Mouse (Mus musculus) hematopoietic stem cell, adult 5-6 weeks (primary cell): ENCODE measurements at regions not wholly inside any gene's neighbourhood (a gene's known extent, or its start where the extent isn't known, plus 50 kb on each side); places are given as distances from the start of the nearest gene placed in this dataset.

Experiments
- ATAC-seq, 2 experiments: fragments of 125-278 bp in 1 of 2; replicated peaks in 1 of 2; 2 replicates each; pipeline ENCODE4 v1.8.0; 2016 to 2017; ENCODE audit warnings: inconsistent platforms in 2 of 2, mild to moderate bottlenecking in 2 of 2, moderate number of reproducible peaks in 2 of 2, low read depth in 1 of 2, moderate TSS enrichment in 1 of 2; ENCODE audit not compliant: low FRiP score in 2 of 2, poor library complexity in 2 of 2, severe bottlenecking in 2 of 2, insufficient read depth in 1 of 2, low TSS enrichment in 1 of 2

DNA sequence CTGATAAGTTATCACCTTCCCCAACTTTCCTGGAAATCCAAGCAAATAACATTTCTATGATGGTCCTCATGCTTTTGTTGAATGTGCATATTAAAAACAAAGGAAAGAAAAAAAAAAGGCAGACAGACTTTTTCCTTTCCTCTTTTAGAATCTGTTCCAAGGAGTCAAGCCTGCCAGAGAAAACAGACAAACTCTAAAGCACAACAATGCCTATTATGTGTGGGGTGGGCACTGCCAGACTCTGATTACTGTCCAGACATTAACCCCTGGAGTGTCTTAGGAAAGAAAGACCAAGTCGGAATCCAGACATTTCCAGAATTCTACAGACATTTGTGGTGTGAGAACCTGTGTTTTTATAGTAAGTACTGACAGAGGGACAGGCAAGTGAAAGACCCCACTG lies 136.7 kb downstream of the Btg1 start:
- no peak for ATAC-seq

DNA sequence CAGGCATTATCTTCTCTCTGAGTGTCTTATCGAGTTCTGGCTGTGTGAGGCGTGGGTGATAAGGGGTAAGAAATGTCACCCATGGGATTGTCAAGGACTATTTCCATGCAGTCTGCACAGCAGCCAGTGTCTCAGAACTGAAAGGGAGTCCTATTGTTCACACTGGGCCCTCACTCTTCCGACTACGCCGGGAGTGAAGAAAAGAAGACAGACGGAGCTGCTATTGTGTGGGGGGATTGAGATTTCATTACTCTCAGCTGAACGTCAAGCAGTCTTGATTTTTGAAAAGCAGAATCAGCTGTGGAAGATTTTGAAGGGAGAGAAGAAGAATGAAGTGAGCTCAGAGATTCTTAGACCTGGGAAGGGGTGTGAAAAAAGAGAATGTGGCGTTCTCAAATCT lies 138.9 kb downstream of the Btg1 start:
- ATAC-seq, result no peak

DNA sequence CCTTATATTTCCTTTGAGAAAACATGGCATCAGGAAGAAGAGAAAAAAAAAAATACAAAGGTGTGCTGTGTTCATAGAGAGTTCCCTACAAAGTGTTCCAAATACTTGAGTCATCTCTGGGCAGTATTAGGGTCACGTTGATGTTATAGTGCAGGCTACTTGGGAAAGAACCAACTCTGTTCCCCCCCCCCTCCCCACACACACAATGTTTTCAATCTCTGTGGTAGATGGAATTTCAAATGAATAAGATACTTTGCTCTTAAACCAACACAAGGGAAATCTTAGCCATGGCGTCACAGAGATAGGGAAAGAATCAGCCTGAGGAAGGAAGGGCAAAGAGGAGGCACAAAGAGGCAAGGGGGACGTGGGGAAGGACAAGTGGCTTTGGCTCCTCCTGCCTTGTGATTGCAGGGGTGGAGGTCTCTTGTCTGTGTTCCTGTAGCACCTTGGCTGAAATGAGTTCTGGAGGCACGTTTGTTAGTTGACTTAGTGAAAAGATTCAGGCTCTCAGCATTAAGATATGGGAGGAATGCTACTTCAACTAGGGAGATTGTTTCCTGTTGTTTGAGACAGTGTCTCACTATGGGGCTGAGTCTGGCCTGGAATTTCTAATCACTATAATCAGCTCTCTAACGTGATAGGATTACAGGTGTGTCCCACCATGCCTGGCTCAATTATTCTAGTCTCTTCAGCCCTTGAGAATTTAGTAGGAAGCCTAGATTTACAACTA lies 139.7 kb downstream of the Btg1 start:
- no peak for ATAC-seq

DNA sequence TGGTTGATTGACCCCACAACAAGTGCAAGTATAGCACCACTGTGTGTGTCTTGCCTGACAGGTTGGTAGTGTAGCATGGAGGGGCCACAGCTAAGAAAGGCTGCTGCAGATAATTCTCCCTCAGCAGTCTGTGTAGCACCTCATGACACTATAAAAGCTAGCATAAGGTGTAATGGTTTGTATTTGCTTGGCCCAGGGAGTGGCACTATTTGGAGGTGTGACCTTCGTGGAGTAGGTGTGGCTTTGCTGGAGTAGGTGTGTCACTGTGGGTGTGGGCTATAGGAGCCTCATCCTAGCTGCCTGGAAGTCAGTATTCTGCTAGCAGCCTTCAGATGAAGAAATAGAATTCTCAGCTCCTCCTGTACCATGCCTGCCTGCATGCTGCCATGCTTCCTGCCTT lies 140.5 kb downstream of the Btg1 start:
- no peak for ATAC-seq

DNA sequence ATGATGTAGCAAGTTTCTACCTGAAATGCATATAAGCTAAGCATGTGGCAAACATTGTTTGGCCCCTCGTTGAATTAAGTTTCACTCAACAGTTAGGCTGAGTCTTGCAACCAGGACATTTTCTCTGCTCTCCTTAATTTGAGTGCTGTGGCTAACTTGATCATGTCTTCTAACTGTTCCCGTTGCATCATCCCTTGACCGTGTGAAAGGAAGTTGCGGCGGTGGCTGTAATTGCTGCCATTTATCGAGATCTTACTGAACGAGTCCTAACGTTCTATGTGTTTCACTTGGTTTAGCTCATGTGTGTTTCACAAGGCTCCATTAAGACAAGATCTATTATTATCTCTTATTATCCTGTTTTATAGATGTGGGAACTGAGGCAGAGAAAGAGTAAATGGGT lies 144.8 kb downstream of the Btg1 start:
- ATAC-seq, result no peak; a peak in 1 of 4 replicates

DNA sequence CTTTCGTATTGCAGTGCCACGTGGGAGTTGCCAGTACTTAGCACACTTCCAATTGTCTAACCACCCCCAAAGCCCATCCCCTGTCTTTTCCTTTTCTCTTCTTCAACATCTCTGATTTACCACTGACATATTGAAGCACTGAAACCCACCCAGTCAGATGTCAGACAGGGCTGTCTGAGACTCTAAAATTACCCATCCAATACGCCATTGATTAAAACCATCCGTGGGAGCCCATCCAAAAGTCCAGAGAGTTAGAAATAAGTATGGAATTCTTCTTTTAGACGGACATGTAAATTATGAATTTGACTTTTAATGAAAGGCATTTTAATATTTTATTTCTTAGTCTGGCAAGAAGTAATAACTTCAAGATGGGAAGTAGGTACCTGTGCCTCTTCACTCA lies 148.8 kb downstream of the Btg1 start:
- no peak for ATAC-seq

DNA sequence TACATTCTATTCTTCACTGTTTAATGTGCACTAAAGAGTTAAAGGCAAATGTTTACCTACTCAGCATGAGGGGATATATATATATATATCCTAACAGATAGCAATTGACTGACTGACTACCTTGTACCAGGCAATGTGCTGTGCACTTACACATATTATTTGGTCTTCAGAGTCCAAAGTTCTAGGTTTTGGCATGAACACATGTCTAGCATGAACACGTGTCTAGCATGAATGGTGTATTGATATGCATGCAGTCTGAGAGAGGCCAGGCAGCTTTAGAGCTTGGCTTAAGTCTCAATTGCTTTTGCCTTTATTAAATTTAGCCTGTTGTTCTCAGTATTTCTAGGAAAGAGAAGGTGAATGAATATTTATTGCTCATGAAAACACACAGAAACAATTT lies 161.4 kb downstream of the Btg1 start:
- no peak for ATAC-seq

DNA sequence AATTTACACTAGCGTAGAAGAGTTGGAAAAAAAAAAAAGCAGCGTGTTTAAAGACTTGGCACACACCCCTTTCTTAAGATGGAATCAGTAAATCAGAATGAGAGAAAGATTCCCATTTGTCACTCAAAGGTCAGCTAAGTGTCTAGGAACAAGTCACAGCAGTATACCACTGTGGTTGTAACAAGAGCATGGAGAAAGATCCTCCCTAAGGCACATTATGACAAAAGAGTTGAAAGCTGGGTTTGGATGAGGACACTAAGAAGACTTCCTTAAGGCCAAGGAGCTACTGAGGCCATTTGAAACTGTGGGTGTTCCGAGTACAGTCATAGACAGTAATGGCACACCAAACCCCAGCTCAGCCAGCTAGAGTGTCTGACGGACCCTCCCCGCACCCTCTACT lies 167.2 kb downstream of the Btg1 start:
- no peak for ATAC-seq

DNA sequence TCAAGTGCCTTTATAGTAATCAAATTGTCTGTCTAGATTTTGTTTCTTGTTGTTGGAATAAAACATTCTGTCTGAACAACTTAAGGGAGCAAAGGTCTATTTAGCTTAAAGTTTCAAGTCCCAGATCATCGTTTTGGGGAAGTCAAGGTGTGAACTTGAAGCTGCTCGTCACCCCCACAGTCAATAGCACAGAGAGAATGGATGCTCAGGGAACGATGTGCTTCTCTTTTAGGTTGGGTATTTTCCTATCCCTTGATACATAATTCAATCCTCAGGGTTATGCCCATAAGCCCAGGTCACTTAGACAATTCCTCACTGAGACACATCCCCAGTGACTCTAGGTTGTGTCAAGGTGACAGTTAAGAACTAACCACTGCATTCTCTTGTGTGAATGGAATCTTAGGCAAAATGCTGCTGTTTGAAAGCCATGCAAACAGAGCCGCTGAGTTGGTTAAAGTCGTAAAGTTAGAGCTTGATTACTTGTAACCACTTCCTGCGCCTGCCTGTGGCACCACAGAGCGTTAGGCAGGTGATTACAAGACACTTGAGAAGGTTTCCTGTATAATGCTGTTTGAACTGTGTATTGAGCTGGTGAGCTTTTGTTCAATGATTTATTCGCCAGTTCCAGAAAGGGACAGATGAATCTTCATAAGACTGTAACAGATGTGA lies 170.2 kb downstream of the Btg1 start:
- ATAC-seq, result peak; percentile 96 to 98

DNA sequence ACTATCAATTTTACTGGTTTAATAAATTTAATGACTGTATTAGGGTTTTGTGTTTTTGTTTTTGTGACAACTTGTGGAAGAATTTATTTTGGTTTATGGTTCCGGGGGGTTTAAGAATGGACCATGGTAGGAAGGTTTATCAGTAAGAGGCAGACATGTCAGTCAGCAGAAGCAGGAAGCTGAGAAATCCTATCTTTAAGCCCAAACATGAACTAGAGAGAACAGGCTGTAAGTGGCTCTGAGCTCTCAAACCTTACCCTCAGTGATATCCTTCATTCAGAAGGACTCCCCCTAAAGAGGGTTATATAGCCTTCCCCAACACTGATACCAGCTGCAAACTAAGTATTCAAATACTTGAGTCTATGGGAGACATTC lies 170.8 kb downstream of the Btg1 start:
- peak; percentile 59 to 81 for ATAC-seq

DNA sequence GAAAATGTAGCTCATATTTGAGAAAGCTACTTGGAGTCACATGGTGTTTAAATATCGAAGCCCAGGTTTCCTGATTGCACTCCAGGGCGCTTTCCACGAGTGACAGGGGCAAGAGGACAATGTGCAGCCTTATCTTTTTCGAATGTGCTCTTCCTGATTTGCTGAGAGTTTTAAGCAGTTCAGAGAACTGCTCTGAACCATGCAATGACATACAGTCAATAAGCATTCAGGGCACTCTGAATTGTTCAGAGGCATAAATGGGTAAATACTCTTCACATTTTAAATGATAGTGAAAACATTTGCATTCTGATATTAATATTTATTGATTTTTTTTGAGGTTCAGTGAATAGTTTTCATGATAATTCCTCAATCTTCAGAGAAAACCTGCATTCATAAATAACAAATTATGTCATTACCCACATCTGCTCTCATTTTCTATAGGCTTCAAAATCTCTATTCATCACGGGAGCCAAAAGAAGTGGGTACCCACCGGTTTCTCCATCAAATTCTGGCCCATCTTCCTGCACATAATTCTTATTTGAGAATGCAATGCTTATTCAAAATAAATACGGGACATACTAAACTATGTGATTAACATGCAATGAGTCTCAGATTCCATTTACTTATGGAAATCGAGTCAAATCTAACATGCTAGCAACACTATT lies 171.7 kb downstream of the Btg1 start:
- ATAC-seq, result no peak

DNA sequence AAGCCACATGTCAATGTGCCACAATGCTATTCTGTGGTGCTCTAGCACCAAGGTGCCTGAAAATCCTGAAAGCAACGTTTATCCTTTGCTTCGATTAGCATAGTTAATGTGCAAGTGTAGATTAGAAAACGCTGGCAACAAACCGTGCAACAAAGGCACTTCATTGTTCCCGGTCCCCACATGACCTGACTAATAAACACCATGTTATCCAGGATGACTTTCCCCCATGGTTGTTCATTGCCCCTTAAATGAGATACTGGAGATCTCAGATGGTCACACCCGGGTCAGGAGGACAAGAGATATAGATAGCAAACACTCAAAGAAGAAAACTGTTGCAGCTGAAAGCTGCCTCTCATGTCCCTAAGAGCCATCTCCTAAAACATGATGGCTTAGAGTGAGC lies 180.3 kb downstream of the Btg1 start:
- ATAC-seq, result no peak

DNA sequence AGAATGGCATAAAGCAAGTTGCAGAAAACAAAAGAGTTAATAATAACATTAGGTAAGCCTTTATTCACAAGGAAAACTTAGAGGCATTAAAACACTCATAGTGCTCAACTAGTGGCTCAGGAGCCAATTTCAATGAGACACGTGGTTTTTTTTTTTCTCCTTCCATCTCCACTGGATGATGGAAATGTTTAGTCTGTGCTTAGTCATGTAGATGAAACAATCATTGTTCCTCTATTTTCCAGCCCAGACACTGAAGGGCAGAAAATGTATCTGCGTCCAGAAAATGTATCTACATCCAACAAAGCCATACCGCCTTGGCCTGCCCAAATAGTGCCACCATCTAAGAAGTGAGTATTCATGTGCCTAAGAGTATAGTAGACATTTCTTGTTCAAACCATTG lies 184.0 kb downstream of the Btg1 start:
- ATAC-seq, result no peak

DNA sequence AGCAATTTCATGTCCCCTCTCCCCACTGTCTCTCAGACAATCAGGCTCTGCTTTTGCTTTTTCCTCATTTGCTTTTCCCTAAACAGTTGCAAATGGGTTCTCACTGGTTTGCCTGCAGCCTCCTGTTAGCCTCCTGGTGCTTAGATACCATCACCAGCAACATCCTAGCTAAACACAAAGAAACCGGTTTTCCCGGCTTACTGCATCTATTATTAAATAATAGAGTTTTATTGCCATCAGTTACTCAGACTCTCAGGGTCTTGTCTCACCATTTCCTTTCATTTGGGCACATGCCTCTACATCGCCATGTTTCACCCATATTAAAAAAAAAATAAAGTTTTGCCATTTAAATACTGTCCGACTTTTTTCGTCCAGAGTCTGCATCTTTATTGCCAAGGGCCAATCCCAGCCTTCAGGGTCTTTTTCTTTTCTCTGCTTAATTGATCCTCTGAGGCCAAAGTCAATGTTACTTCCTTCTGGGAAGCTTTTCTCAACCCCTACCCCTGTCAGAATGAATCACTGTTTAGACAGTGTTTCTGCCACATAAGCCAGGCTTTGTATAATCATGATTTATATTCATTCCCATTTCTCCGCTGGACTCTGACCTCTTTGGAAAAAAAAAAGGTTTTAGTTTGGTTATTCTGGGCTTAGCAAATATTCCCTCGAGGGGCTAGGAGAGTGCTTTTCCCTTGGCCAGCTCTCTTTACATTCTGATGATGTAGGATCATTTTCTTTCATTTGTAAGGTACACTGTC lies 187.4 kb downstream of the Btg1 start:
- no peak for ATAC-seq

DNA sequence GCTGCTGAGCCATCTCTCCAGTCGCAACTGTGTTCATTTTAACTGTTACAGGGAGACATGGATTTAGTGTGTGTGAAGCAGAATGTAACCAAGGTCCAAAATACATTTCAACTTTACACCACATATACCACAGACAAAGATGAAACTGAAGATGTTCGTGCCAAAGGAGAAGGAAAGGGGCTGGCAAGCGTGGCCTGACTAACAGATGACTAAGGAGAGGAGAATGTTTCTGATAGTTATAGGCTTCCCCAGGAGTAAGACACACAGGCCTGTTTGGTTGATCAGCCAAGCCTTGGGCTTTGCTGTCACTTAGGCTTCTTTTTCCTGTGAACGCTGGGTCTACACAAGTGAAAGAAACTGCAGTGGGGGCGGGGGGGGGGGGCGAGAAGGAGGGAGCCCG lies 189.8 kb downstream of the Btg1 start:
- no peak for ATAC-seq

DNA sequence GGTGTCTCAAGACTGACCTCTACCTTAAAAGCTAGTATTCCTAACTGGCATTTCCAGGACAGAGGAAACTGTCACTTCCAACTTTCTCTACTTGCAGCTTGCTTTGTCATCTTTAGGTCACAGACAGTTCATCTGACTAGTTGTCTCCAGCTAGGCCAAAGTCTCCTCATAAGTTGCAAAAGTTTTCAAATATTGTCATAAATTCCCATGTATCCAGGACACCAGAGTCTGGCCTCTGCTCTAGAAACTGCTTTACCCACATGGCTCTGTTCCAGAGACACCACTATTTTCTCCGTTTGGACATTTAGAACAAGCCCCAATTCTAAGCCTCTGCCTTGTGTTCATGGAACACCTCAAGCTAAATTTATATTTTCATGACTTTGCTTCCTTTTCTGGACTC lies 205.0 kb downstream of the Btg1 start:
- ATAC-seq, result no peak

DNA sequence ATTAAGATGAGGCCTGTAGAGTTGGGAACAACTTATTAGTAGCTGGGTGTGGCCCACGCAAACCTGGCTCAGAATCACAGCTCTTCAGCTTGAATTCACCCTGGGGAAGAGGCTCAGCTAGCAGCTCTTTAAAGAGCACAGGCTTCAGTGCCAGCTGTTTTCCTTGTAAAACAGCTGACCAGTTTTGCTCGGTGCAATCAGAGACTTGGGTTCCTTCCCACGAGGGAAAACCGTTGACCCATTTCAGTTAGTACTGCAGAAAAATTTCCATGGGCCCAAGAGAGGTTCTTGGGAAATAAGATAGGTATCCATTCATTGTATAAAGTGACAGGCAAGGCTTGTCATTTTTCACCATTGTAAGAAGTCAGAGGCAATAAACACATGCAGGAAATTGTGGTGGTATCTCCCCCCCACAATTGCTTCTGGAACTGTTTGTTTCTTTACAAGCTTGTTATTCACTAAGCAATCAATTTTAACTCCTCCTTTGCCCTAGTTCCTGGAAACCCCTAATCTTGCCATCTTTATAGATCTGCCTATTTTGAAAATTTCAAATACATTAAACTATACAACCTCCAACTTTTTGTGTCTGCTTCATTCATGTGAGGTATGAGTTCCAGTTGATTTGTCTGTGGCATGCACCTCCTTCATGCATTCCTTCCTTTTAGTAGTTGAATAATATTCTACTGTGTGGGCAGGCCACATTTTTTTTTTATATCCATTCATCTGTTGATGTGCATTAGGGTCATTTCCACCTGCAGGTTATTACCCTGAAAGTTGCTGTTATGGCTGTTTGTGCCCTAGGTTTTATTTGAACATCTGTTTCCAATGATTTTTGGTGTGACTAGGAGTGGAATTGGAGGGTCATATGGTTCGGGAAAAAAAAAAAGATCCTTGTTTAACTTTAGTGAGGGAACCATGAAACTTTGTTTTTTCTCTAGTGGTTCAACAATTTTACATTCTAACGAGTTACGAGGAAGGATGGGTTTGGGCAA lies 205.8 kb downstream of the Btg1 start:
- ATAC-seq, result no peak
